Mouse (Mus musculus) spleen, adult 12 weeks (tissue): Measurements from ENCODE around the gene A730009L09Rik.

Experiments
- DNase-seq: peaks from one replicate; pipeline ENCODE4 v3.0.0; 2022; ENCODE audit warnings: low spot score

The A730009L09Rik gene

GRCm38 (mm10) chr16:84559569-84560278, 44.8 kb downstream of the A730009L09Rik start:
- DNase-seq, result no peak

- no peak for DNase-seq
Measured at GRCm38 (mm10) chr16:84560279-84560602, 45.3 kb downstream of the A730009L09Rik start.
